Mouse (Mus musculus): ENCODE results near the gene Itgb7. TPM values are rescaled to one million over a fixed set of nuclear protein-coding genes. Genes with fewer than 3 reads are reported as not detected.

Gene Itgb7
- polyA plus RNA-seq, 1 experiment from 2014 or later: 1.5 TPM

- peak overlapping the region; percentile 69 for H3K4me3 ChIP-seq
- no peak for DNase-seq (ENCODE audit: low spot score)
- H3K36me3 ChIP-seq: no peaks in the 10 kb centered on the region
- peaks cover 40% of the 10 kb centered on the region for H3K4me1 ChIP-seq
- 13% methylated on average over 11 of the region's 11 CpGs for WGBS
- H3K27ac ChIP-seq: peak overlapping the region; percentile 86; the same call in 1 of the 2 replicates
- H3K9me3 ChIP-seq: no peaks in the 10 kb centered on the region
- peaks cover 89% of the 10 kb centered on the region for H3K27me3 ChIP-seq (ENCODE audit: insufficient read depth, poor library complexity, severe bottlenecking)
These were observed 27.0 kb upstream of the Itgb7 start for GRCm38 (mm10) chr15:102258581-102259253.

- WGBS: 3% methylated on average over 12 of the region's 12 CpGs
- H3K4me3 ChIP-seq: peak overlapping the region; percentile 69
- H3K27me3 ChIP-seq (ENCODE audit: insufficient read depth, poor library complexity, severe bottlenecking): peaks cover 89% of the 10 kb centered on the region
- DNase-seq (ENCODE audit: low spot score): no peak
- H3K36me3 ChIP-seq: no peaks in the 10 kb centered on the region
- H3K4me1 ChIP-seq: peaks cover 40% of the 10 kb centered on the region
- no peaks in the 10 kb centered on the region for H3K9me3 ChIP-seq
- peak overlapping the region; percentile 86 for H3K27ac ChIP-seq
These were observed 26.3 kb upstream of the Itgb7 start for GRCm38 (mm10) chr15:102258076-102258470.

DNA sequence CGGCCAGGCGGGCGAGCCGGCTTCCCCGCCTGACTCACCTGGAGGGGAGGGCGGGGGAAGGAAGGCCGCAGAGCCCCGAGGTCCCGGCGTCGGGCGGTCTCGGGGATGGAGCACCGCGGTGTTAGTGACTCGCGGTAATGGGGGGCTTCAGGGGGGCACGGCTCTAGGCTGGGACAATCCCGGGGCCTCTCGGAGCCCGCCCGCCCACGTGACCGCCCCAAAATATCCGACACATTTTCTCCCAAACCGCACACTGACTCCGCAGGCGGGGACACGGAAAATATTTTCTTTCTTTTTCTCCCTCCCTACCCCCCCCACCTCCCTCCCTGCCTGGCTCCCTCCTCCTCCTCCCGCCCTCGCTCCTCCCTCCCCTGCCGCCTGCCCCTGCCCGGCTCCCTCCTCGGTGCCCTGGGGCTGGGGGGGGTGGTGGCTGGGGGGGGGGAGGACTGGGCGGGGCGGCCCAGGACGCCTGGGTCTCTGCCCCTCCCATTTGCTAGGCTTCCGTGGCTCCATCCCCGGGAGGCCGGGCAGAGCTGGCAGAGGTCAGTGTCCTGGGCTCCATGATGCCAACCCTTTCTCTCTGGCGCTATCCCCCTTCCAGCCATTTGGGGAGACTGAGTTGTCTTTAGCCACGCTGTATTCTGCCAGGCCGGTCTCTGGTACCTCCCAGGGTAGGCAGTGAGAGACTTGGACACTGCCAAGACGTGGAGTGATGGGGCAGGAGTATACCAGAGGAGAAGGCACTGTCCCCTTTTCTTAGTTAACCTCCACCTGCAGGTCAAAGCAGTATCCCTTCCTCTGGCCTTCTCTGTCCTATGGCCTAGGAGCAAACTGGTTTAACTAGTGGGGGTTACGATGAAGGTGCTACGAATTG, 25.7 kb upstream of the Itgb7 start, which contains the start of gene Rarg:
Rarg (minus strand) TSS at position 316 of the 874 bp plus-strand sequence.
- DNase-seq (ENCODE audit: low spot score): no peak
- 0 out of 2 replicates have a peak, but pooled peaks cover 1% of the 10 kb centered on the region for H3K36me3 ChIP-seq
- WGBS: under 1% methylated on average over 41 of the region's 46 CpGs
- H3K9me3 ChIP-seq: no peaks in the 10 kb centered on the region
- peak within 1 kb of the TSS; percentile 86 for H3K27ac ChIP-seq
- H3K4me3 ChIP-seq: peak within 1 kb of the TSS; percentile 69
- H3K4me1 ChIP-seq: peaks cover 40% of the 10 kb centered on the region
- peaks cover 88% of the 10 kb centered on the region for H3K27me3 ChIP-seq (ENCODE audit: insufficient read depth, poor library complexity, severe bottlenecking)

GRCm38 (mm10) chr15:102256431-102257201, 24.9 kb upstream of the Itgb7 start:
- H3K27me3 ChIP-seq (ENCODE audit: insufficient read depth, poor library complexity, severe bottlenecking): peaks cover 88% of the 10 kb centered on the region
- H3K27ac ChIP-seq: peak overlapping the region; percentile 86
- 0 out of 2 replicates have a peak, but pooled peaks cover 4% of the 10 kb centered on the region for H3K36me3 ChIP-seq
- 7% methylated on average over 22 of the region's 22 CpGs for WGBS
- no peaks in the 10 kb centered on the region for H3K9me3 ChIP-seq
- peak overlapping the region; percentile 69 for H3K4me3 ChIP-seq
- peaks cover 46% of the 10 kb centered on the region for H3K4me1 ChIP-seq
- DNase-seq (ENCODE audit: low spot score): no peak

- 40% methylated on average over 14 of the region's 14 CpGs for WGBS
- Histone ChIP-seq H3K4me3 (peak overlapping the region; percentile 69), H3K4me1 (peaks cover 48% of the 10 kb centered on the region), H3K36me3 (0 out of 2 replicates have a peak, but pooled peaks cover 4% of the 10 kb centered on the region), H3K27ac (peak overlapping the region; percentile 52), H3K9me3 (no peaks in the 10 kb centered on the region), H3K27me3 (ENCODE audit: insufficient read depth, poor library complexity, severe bottlenecking) (peaks cover 93% of the 10 kb centered on the region)
- no peak for DNase-seq (ENCODE audit: low spot score)
These were observed 24.0 kb upstream of the Itgb7 start for GRCm38 (mm10) chr15:102255547-102256255.

GRCm38 (mm10) chr15:102250521-102250920, 18.8 kb upstream of the Itgb7 start:
- 0 out of 2 replicates have a peak, but pooled peaks cover 4% of the 10 kb centered on the region for H3K36me3 ChIP-seq
- DNase-seq (ENCODE audit: low spot score): no peak
- H3K4me1 ChIP-seq: peaks cover 65% of the 10 kb centered on the region
- H3K9me3 ChIP-seq: no peaks in the 10 kb centered on the region
- H3K4me3 ChIP-seq: no peak overlapping the region
- peaks cover 78% of the 10 kb centered on the region for H3K27me3 ChIP-seq (ENCODE audit: insufficient read depth, poor library complexity, severe bottlenecking)
- WGBS: 58% methylated on average over 5 of the region's 5 CpGs
- peak overlapping the region; percentile 36; the same call in 1 of the 2 replicates for H3K27ac ChIP-seq

- Histone ChIP-seq H3K4me3 (peak overlapping the region; percentile 73; the same call in 1 of the 2 replicates), H3K36me3 (0 out of 2 replicates have a peak, but pooled peaks cover 4% of the 10 kb centered on the region), H3K4me1 (peaks cover 67% of the 10 kb centered on the region), H3K27ac (peak overlapping the region; percentile 90), H3K27me3 (ENCODE audit: insufficient read depth, poor library complexity, severe bottlenecking) (peaks cover 78% of the 10 kb centered on the region), H3K9me3 (no peaks in the 10 kb centered on the region)
- no peak for DNase-seq (ENCODE audit: low spot score)
- 53% methylated on average over 9 of the region's 9 CpGs for WGBS
These were observed 18.2 kb upstream of the Itgb7 start for GRCm38 (mm10) chr15:102249967-102250366.

GRCm38 (mm10) chr15:102249251-102249691, 17.5 kb upstream of the Itgb7 start:
- H3K4me3 ChIP-seq: peak overlapping the region; percentile 73
- no peak for DNase-seq (ENCODE audit: low spot score)
- peaks cover 67% of the 10 kb centered on the region for H3K4me1 ChIP-seq
- WGBS: 0% methylated on average over 13 of the region's 13 CpGs
- H3K36me3 ChIP-seq: 0 out of 2 replicates have a peak, but pooled peaks cover 4% of the 10 kb centered on the region
- peaks cover 78% of the 10 kb centered on the region for H3K27me3 ChIP-seq (ENCODE audit: insufficient read depth, poor library complexity, severe bottlenecking)
- no peaks in the 10 kb centered on the region for H3K9me3 ChIP-seq
- H3K27ac ChIP-seq: peak overlapping the region; percentile 90

GRCm38 (mm10) chr15:102248812-102249191, 17.1 kb upstream of the Itgb7 start:
- WGBS: 0% methylated on average over 1 of the region's 3 CpGs
- Histone ChIP-seq H3K27me3 (ENCODE audit: insufficient read depth, poor library complexity, severe bottlenecking) (peaks cover 78% of the 10 kb centered on the region), H3K4me1 (peaks cover 72% of the 10 kb centered on the region), H3K9me3 (no peaks in the 10 kb centered on the region), H3K36me3 (0 out of 2 replicates have a peak, but pooled peaks cover 4% of the 10 kb centered on the region), H3K4me3 (peak overlapping the region; percentile 73), H3K27ac (peak overlapping the region; percentile 90)
- DNase-seq (ENCODE audit: low spot score): no peak

GRCm38 (mm10) chr15:102248131-102248811, 16.5 kb upstream of the Itgb7 start:
- 0 out of 2 replicates have a peak, but pooled peaks cover 4% of the 10 kb centered on the region for H3K36me3 ChIP-seq
- H3K9me3 ChIP-seq: no peaks in the 10 kb centered on the region
- no peak for DNase-seq (ENCODE audit: low spot score)
- 5% methylated on average over 8 of the region's 8 CpGs for WGBS
- H3K4me1 ChIP-seq: peaks cover 77% of the 10 kb centered on the region
- peak overlapping the region; percentile 73 for H3K4me3 ChIP-seq
- H3K27me3 ChIP-seq (ENCODE audit: insufficient read depth, poor library complexity, severe bottlenecking): peaks cover 78% of the 10 kb centered on the region
- peak overlapping the region; percentile 90 for H3K27ac ChIP-seq

Data from heart, embryonic 10.5 days (tissue).